Mouse (Mus musculus): Measurements from ENCODE around the gene Dnajc24. TPM values are rescaled to one million over a fixed set of nuclear protein-coding genes. Genes with fewer than 3 reads are reported as not detected.

Dnajc24 gene
- polyA plus RNA-seq, 1 experiment from 2014 or later: 24.9 TPM

- TF ChIP-seq CTCF (IDR thresholded peaks at IDR 0.05; ENCODE audit: low read depth): no peak
- TF ChIP-seq EP300 (optimal IDR thresholded peaks at IDR 0.05): no peak
These were observed 5.1 kb upstream of the Dnajc24 start for GRCm38 (mm10) chr2:106008415-106008814.

DNA sequence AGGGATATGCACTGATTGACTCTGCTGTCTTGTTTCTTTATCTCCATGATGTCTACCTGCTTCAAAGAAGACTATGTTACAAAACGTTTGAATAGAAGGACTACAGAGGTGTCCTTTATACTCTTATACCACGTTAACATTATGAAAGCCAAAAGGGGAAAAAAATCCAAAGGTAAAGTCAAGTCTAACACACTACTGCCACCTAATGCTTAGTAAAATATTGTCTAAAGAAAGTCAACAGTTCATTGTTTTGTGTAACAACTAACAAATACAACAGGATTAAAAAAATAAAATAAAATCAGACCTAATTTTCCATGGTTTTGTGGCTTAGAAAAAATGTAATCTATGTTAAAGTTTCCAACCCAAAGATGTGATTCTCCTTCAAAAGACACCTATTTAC is 15.3 kb downstream of the Dnajc24 start:
- ATAC-seq (ENCODE audit: low FRiP score, low TSS enrichment): no peak
- Histone ChIP-seq H3K27me3 (ENCODE audit: control insufficient read depth, insufficient read depth, low read length) (no peaks in the 10 kb centered on the region), H3K36me3 (ENCODE audit: control insufficient read depth, insufficient read depth, low read length) (no peaks in the 10 kb centered on the region), H3K9me3 (ENCODE audit: control insufficient read depth, low read length) (no peaks in the 10 kb centered on the region), H3K9ac (ENCODE audit: low read length) (no peak overlapping the region), H3K4me2 (replicated peaks; ENCODE audit: low read depth) (no peak overlapping the region), H3K27ac (replicated peaks) (no peak overlapping the region), H3K4me3 (ENCODE audit: low read depth, low read length) (no peak overlapping the region), H3K4me1 (replicated peaks; ENCODE audit: control insufficient read depth, insufficient read depth) (no peaks in the 10 kb centered on the region)
- 22% methylated on average over 2 of the region's 2 CpGs for WGBS
- no peak for DNase-seq (ENCODE audit: low spot score)
- TF ChIP-seq EP300 (optimal IDR thresholded peaks at IDR 0.05): no peak
- peak; percentile 49 for TF ChIP-seq CTCF (IDR thresholded peaks at IDR 0.05; ENCODE audit: low read depth)

More at GRCm38 (mm10) chr2:106008415-106008814, 5.1 kb upstream of the Dnajc24 start:
- Histone ChIP-seq H3K27me3 (ENCODE audit: control insufficient read depth, insufficient read depth, low read length) (no peaks in the 10 kb centered on the region), H3K9ac (ENCODE audit: low read length) (no peak overlapping the region), H3K4me3 (ENCODE audit: low read depth, low read length) (no peak overlapping the region), H3K27ac (replicated peaks) (no peak overlapping the region), H3K9me3 (ENCODE audit: control insufficient read depth, low read length) (no peaks in the 10 kb centered on the region), H3K4me1 (replicated peaks; ENCODE audit: control insufficient read depth, insufficient read depth) (no peaks in the 10 kb centered on the region), H3K4me2 (replicated peaks; ENCODE audit: low read depth) (no peak overlapping the region), H3K36me3 (ENCODE audit: control insufficient read depth, insufficient read depth, low read length) (no peaks in the 10 kb centered on the region)
- DNase-seq (ENCODE audit: low spot score) (no peak), ATAC-seq (ENCODE audit: low FRiP score, low TSS enrichment) (no peak)
- WGBS: 55% methylated on average over 2 of the region's 2 CpGs

GRCm38 (mm10) chr2:105987131-105987530 is 16.2 kb downstream of the Dnajc24 start:
- no peaks in the 10 kb centered on the region for H3K9me3 ChIP-seq (ENCODE audit: control insufficient read depth, low read length)
- ATAC-seq (ENCODE audit: low FRiP score, low TSS enrichment) (no peak), DNase-seq (ENCODE audit: low spot score) (no peak)
- 59% methylated on average over 1 of the region's 1 CpGs for WGBS
- no peak overlapping the region for H3K4me3 ChIP-seq (ENCODE audit: low read depth, low read length)
- H3K27ac ChIP-seq (replicated peaks): no peak overlapping the region
- H3K36me3 ChIP-seq (ENCODE audit: control insufficient read depth, insufficient read depth, low read length): no peaks in the 10 kb centered on the region
- H3K4me1 ChIP-seq (replicated peaks; ENCODE audit: control insufficient read depth, insufficient read depth): no peaks in the 10 kb centered on the region
- H3K4me2 ChIP-seq (replicated peaks; ENCODE audit: low read depth): no peak overlapping the region
- no peak overlapping the region for H3K9ac ChIP-seq (ENCODE audit: low read length)
- TF ChIP-seq CTCF (IDR thresholded peaks at IDR 0.05; ENCODE audit: low read depth) (no peak), EP300 (optimal IDR thresholded peaks at IDR 0.05) (no peak)
- no peaks in the 10 kb centered on the region for H3K27me3 ChIP-seq (ENCODE audit: control insufficient read depth, insufficient read depth, low read length)

DNA sequence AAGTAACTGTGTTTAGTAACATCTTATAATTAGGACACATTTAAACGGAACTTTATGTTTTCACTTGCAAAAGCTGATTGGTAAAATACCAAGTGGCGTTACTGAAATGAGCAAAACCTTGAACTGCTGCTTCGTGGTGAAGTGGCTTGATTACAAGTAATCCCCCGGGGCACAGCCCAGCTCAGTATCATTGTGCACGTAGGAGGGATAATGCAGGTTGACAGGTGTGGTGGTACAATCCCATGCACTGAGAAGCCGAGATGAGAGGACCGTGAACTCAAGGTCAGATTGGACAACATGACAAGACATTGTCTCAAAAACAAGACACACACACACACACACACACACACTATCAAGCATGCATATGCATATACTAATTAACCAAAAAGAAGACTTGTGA is 18.1 kb downstream of the Dnajc24 start:
- Histone ChIP-seq H3K27ac (replicated peaks) (no peak overlapping the region), H3K4me3 (ENCODE audit: low read depth, low read length) (no peak overlapping the region), H3K9ac (ENCODE audit: low read length) (no peak overlapping the region), H3K9me3 (ENCODE audit: control insufficient read depth, low read length) (no peaks in the 10 kb centered on the region), H3K4me1 (replicated peaks; ENCODE audit: control insufficient read depth, insufficient read depth) (no peaks in the 10 kb centered on the region), H3K4me2 (replicated peaks; ENCODE audit: low read depth) (no peak overlapping the region), H3K27me3 (ENCODE audit: control insufficient read depth, insufficient read depth, low read length) (no peaks in the 10 kb centered on the region), H3K36me3 (ENCODE audit: control insufficient read depth, insufficient read depth, low read length) (0 out of 2 replicates have a peak, but pooled peaks cover 2% of the 10 kb centered on the region)
- TF ChIP-seq CTCF (IDR thresholded peaks at IDR 0.05; ENCODE audit: low read depth) (no peak), EP300 (optimal IDR thresholded peaks at IDR 0.05) (no peak)
- WGBS: 88% methylated on average over 7 of the region's 7 CpGs
- DNase-seq (ENCODE audit: low spot score) (no peak), ATAC-seq (ENCODE audit: low FRiP score, low TSS enrichment) (no peak)

GRCm38 (mm10) chr2:105978065-105978464 is 25.3 kb downstream of the Dnajc24 start:
- ATAC-seq (ENCODE audit: low FRiP score, low TSS enrichment) (no peak), DNase-seq (ENCODE audit: low spot score) (no peak)
- no peak for TF ChIP-seq EP300 (optimal IDR thresholded peaks at IDR 0.05)
- WGBS: 98% methylated on average over 2 of the region's 2 CpGs
- H3K4me2 ChIP-seq (replicated peaks; ENCODE audit: low read depth): no peak overlapping the region
- H3K9me3 ChIP-seq (ENCODE audit: control insufficient read depth, low read length): no peaks in the 10 kb centered on the region
- H3K27me3 ChIP-seq (ENCODE audit: control insufficient read depth, insufficient read depth, low read length): no peaks in the 10 kb centered on the region
- no peak overlapping the region for H3K4me3 ChIP-seq (ENCODE audit: low read depth, low read length)
- no peak overlapping the region for H3K27ac ChIP-seq (replicated peaks)
- 0 out of 2 replicates have a peak, but pooled peaks cover 2% of the 10 kb centered on the region for H3K36me3 ChIP-seq (ENCODE audit: control insufficient read depth, insufficient read depth, low read length)
- H3K9ac ChIP-seq (ENCODE audit: low read length): no peak overlapping the region
- no peaks in the 10 kb centered on the region for H3K4me1 ChIP-seq (replicated peaks; ENCODE audit: control insufficient read depth, insufficient read depth)

- Histone ChIP-seq H3K36me3 (ENCODE audit: control insufficient read depth, insufficient read depth, low read length) (no peaks in the 10 kb centered on the region), H3K27ac (replicated peaks) (no peak overlapping the region), H3K9ac (ENCODE audit: low read length) (no peak overlapping the region), H3K27me3 (ENCODE audit: control insufficient read depth, insufficient read depth, low read length) (no peaks in the 10 kb centered on the region), H3K9me3 (ENCODE audit: control insufficient read depth, low read length) (no peaks in the 10 kb centered on the region), H3K4me1 (replicated peaks; ENCODE audit: control insufficient read depth, insufficient read depth) (no peaks in the 10 kb centered on the region), H3K4me2 (replicated peaks; ENCODE audit: low read depth) (no peak overlapping the region), H3K4me3 (ENCODE audit: low read depth, low read length) (no peak overlapping the region)
- 37% methylated on average over 2 of the region's 2 CpGs for WGBS
- DNase-seq (ENCODE audit: low spot score) (no peak), ATAC-seq (ENCODE audit: low FRiP score, low TSS enrichment) (no peak)
- no peak for TF ChIP-seq EP300 (optimal IDR thresholded peaks at IDR 0.05)
- no peak for TF ChIP-seq CTCF (IDR thresholded peaks at IDR 0.05; ENCODE audit: low read depth)
These were observed 29.4 kb downstream of the Dnajc24 start for GRCm38 (mm10) chr2:105973941-105974340.
